Mouse (Mus musculus) forebrain, embryonic 10.5 days (tissue): Measurements from ENCODE around the gene Mrc1. TPM values are rescaled to one million over a fixed set of nuclear protein-coding genes. Genes with fewer than 3 reads are reported as not detected.

Source experiments
- microRNA counts: library from miRNA; unstranded; fragments of <30 nt; microRNA quantifications from one replicate; lab custom pipeline; 2017
- microRNA-seq: library from miRNA; unstranded; fragments of <30 nt; microRNA quantifications from one replicate; pipeline ENCODE4, GENCODE M21; 2017
- polyA plus RNA-seq: library from polyadenylated mRNA; unstranded; fragments of >200 nt; fragmentation: Nextera tagmentation; extraction: Ambion mirVana; gene quantifications from 2 replicates; pipeline ENCODE4 v1.2.1, GENCODE M21; 2016

The Mrc1 gene
- polyA plus RNA-seq, 1 experiment from 2014 or later = 1.7 TPM

MicroRNAs within 50 kb of the gene (microRNA counts, 519-probe panel; counts per million panel counts)
- microRNA mmu-miR-511 (lab: Ali Mortazavi, UCI) = 341 counts per million, percentile 65 among the panel's probes with 10 or more counts

Small RNA genes within 50 kb of the gene (microRNA-seq; reads per million reads assigned to microRNA genes)
- gene Mir511 = 2.4 reads per million

Other genes starting within 250 kb of the Mrc1 start
- 39.4 and 41.4 TPM in 2 replicates for gene Hacd1, start 173.3 kb upstream of the Mrc1 start, polyA plus RNA-seq
- gene Stam, start 155.3 kb upstream of the Mrc1 start, polyA plus RNA-seq = 82.0 and 88.9 TPM in 2 replicates
- 0.04 TPM in 1 of 2 replicates, not detected in the other for gene Tmem236, start 54.9 kb upstream of the Mrc1 start, polyA plus RNA-seq
- gene Slc39a12, start 158.9 kb downstream of the Mrc1 start, polyA plus RNA-seq = 0.22 and 0.41 TPM in 2 replicates